Mouse (Mus musculus) kidney, embryonic 14.5 days (tissue): Measurements from ENCODE around the gene Akap6. TPM values are rescaled to one million over a fixed set of nuclear protein-coding genes. Genes with fewer than 3 reads are reported as not detected.

Experiments
- ATAC-seq: fragments of 200-750 bp; cut with Nextera tagmentation; 2 replicates; pipeline ENCODE4 v1.8.0; 2017; ENCODE audit warnings: moderate number of reproducible peaks, mild to moderate bottlenecking, moderate TSS enrichment, moderate library complexity; ENCODE audit not compliant: low FRiP score, low TSS enrichment
- H3K27ac ChIP-seq: fragments of 300-500 bp; sonication (generic); 2 replicates; pipeline ENCODE4 v1.5.1; 2014; ENCODE audit warnings: low read depth, mild to moderate bottlenecking, low read length, moderate library complexity, mixed read lengths
- H3K27me3 ChIP-seq: fragments of 300-500 bp; sonication (generic); 2 replicates; pipeline ENCODE4 v1.6.1; 2014; ENCODE audit warnings: mild to moderate bottlenecking, low read length; ENCODE audit not compliant: control insufficient read depth, insufficient read depth
- H3K36me3 ChIP-seq: fragments of 300-500 bp; sonication (generic); 2 replicates; pipeline ENCODE4 v1.6.1; 2014; ENCODE audit warnings: low read length, mixed read lengths; ENCODE audit not compliant: control insufficient read depth, insufficient read depth
- H3K4me1 ChIP-seq: fragments of 300-500 bp; sonication (generic); 2 replicates; pipeline ENCODE4 v1.6.1; 2014; ENCODE audit warnings: low read length, mixed read lengths; ENCODE audit not compliant: control insufficient read depth, insufficient read depth
- H3K4me2 ChIP-seq: fragments of 300-500 bp; sonication (generic); replicated peaks from 2 replicates; pipeline ENCODE4 v1.6.1; 2014; ENCODE audit warnings: low read depth, mild to moderate bottlenecking, low read length
- H3K4me3 ChIP-seq: fragments of 300-500 bp; sonication (generic); 2 replicates; pipeline ENCODE4 v1.5.1; 2014; ENCODE audit warnings: mild to moderate bottlenecking, low read length
- H3K9ac ChIP-seq: fragments of 300-500 bp; sonication (generic); 2 replicates; pipeline ENCODE4 v1.6.1; 2014; ENCODE audit warnings: low read depth, mild to moderate bottlenecking, low read length, moderate library complexity
- H3K9me3 ChIP-seq: fragments of 300-500 bp; sonication (generic); 2 replicates; pipeline ENCODE4 v1.6.1; 2016; ENCODE audit warnings: low read length; ENCODE audit not compliant: control insufficient read depth
- WGBS: fragments of 180-500 bp; shearing (Covaris S2); extraction: QIAGEN DNeasy Blood & Tissue Kit; methylation state at CpG from one replicate; pipeline ENCODE4 v1.1.7; 2014; 5-methylcytosine and 5-hydroxymethylcytosine counted together
- polyA plus RNA-seq: library from polyadenylated mRNA; unstranded; fragments of >200 nt; fragmentation: Nextera tagmentation; extraction: Ambion mirVana; gene quantifications from 2 replicates; pipeline ENCODE4 v1.2.1, GENCODE M21; 2014

The Akap6 gene
- polyA plus RNA-seq, 1 experiment from 2014 or later = 0.18 TPM

GRCm38 (mm10) chr12:52868000-52868624, 168.9 kb downstream of the Akap6 start:
- H3K9ac ChIP-seq = no peak overlapping the region
- H3K36me3 ChIP-seq = no peaks in the 10 kb centered on the region
- peak overlapping the region; percentile 37; the same call in 1 of the 2 replicates for H3K27ac ChIP-seq
- peaks cover 5% of the 10 kb centered on the region; the same call in 1 of the 2 replicates for H3K4me1 ChIP-seq
- whole genome bisulfite sequencing = 5% methylated on average over 8 of the region's 8 CpGs
- peak; percentile 85 for ATAC-seq
- peaks cover 5% of the 10 kb centered on the region; the same call in 1 of the 2 replicates for H3K9me3 ChIP-seq
- H3K27me3 ChIP-seq = no peaks in the 10 kb centered on the region
- H3K4me3 ChIP-seq = no peak overlapping the region
- H3K4me2 ChIP-seq = peak overlapping the region; percentile 22

- ATAC-seq = no peak
- Histone ChIP-seq H3K27ac (no peak overlapping the region), H3K4me2 (no peak overlapping the region), H3K27me3 (no peaks in the 10 kb centered on the region), H3K9ac (no peak overlapping the region), H3K4me1 (peaks cover 5% of the 10 kb centered on the region; the same call in 1 of the 2 replicates), H3K36me3 (no peaks in the 10 kb centered on the region), H3K4me3 (no peak overlapping the region), H3K9me3 (no peaks in the 10 kb centered on the region; the same call in 1 of the 2 replicates)
- 78% methylated on average over 3 of the region's 3 CpGs for WGBS
These were observed 172.4 kb downstream of the Akap6 start for GRCm38 (mm10) chr12:52871604-52872003.

GRCm38 (mm10) chr12:52874332-52874923, 175.2 kb downstream of the Akap6 start:
- H3K4me1 ChIP-seq = no peaks in the 10 kb centered on the region
- no peak for ATAC-seq
- H3K4me3 ChIP-seq = no peak overlapping the region
- no peaks in the 10 kb centered on the region for H3K27me3 ChIP-seq
- H3K4me2 ChIP-seq = no peak overlapping the region
- no peaks in the 10 kb centered on the region for H3K36me3 ChIP-seq
- no peaks in the 10 kb centered on the region for H3K9me3 ChIP-seq
- 51% methylated on average over 9 of the region's 9 CpGs for WGBS
- no peak overlapping the region for H3K9ac ChIP-seq
- H3K27ac ChIP-seq = no peak overlapping the region

DNA sequence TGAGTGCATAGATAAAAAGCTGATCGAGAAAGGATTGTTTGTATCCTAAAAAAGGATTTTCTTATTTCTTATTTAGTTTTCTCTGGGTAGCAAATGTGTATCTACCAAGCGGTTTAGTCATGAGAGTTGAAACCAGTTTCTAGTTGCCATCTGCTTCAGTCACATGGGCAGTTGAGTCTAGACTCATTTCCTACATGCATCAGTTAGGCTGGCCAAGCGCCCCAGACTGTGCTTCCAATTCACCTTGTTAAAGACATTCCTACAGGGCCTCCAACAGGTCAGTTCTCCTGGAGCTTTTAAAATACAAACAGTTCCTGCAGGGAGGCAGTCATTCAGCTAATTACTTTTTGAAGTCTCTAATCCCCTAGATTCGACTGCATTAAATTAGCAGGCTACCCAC, 176.9 kb downstream of the Akap6 start:
- H3K4me2 ChIP-seq = no peak overlapping the region
- no peak overlapping the region for H3K27ac ChIP-seq
- no peak for ATAC-seq
- no peaks in the 10 kb centered on the region for H3K27me3 ChIP-seq
- WGBS = 62% methylated on average over 4 of the region's 4 CpGs
- H3K4me3 ChIP-seq = no peak overlapping the region
- H3K36me3 ChIP-seq = no peaks in the 10 kb centered on the region
- no peaks in the 10 kb centered on the region for H3K9me3 ChIP-seq
- no peaks in the 10 kb centered on the region for H3K4me1 ChIP-seq
- H3K9ac ChIP-seq = no peak overlapping the region

- H3K4me1 ChIP-seq = no peaks in the 10 kb centered on the region
- no peak for ATAC-seq
- WGBS = 91% methylated on average over 8 of the region's 8 CpGs
These were observed 178.0 kb downstream of the Akap6 start for GRCm38 (mm10) chr12:52876978-52877769.

DNA sequence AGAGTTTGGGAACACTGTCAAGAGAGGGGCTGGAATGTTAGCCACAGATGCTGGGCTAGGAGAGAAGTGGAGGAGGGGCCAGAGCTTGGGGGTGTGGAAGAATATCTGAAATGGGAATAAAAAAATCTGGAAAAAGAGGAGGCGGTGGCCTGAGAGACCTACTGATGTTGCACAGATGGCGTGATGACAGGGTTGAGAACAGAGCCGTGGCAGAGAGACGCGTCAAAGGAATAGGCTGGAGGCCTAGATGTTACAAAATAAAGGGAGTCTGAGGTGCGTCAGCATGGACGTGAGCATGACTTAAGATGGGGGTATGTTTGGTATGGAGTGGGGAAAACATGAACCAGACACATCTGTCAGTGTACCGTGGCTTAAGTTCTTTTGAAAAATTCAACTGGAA, 180.1 kb downstream of the Akap6 start:
- ATAC-seq = no peak
- no peak overlapping the region for H3K27ac ChIP-seq
- WGBS = 76% methylated on average over 8 of the region's 8 CpGs

More at GRCm38 (mm10) chr12:52876978-52877769, 178.0 kb downstream of the Akap6 start:
- Histone ChIP-seq H3K36me3 (no peaks in the 10 kb centered on the region), H3K4me2 (no peak overlapping the region), H3K9me3 (no peaks in the 10 kb centered on the region), H3K4me3 (no peak overlapping the region), H3K9ac (no peak overlapping the region), H3K27ac (no peak overlapping the region), H3K27me3 (no peaks in the 10 kb centered on the region)

DNA sequence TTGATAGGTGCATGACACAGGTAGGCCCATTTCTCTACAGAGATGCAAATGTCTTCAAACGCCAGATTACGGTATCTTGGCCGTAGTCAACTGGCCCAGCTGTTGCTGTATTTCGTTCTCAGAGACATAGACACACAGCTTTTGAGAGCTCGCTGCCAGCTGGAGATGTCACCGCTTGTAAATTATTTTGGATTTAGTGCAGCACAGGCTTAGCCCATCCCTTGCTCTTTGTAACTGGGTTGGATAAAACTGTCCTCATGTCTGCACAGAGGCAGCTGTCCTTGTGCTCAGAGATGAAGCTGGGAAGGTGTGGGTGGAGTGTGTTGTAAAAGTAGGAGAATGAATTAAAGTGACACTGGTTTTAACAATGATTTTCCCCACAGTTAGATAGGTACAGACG, 193.3 kb downstream of the Akap6 start:
- H3K4me3 ChIP-seq = no peak overlapping the region
- no peak overlapping the region for H3K27ac ChIP-seq
- no peaks in the 10 kb centered on the region for H3K4me1 ChIP-seq
- WGBS = 74% methylated on average over 7 of the region's 7 CpGs
- no peak overlapping the region for H3K4me2 ChIP-seq
- H3K9me3 ChIP-seq = no peaks in the 10 kb centered on the region
- no peak overlapping the region for H3K9ac ChIP-seq
- no peaks in the 10 kb centered on the region for H3K36me3 ChIP-seq
- 0 out of 2 replicates have a peak, but pooled peaks have one; percentile 28 for ATAC-seq
- no peaks in the 10 kb centered on the region for H3K27me3 ChIP-seq

More for the DNA sequence above, 180.1 kb downstream of the Akap6 start:
- Histone ChIP-seq H3K27me3 (no peaks in the 10 kb centered on the region), H3K9me3 (no peaks in the 10 kb centered on the region), H3K4me2 (no peak overlapping the region), H3K4me1 (no peaks in the 10 kb centered on the region), H3K36me3 (no peaks in the 10 kb centered on the region), H3K4me3 (no peak overlapping the region), H3K9ac (no peak overlapping the region)

DNA sequence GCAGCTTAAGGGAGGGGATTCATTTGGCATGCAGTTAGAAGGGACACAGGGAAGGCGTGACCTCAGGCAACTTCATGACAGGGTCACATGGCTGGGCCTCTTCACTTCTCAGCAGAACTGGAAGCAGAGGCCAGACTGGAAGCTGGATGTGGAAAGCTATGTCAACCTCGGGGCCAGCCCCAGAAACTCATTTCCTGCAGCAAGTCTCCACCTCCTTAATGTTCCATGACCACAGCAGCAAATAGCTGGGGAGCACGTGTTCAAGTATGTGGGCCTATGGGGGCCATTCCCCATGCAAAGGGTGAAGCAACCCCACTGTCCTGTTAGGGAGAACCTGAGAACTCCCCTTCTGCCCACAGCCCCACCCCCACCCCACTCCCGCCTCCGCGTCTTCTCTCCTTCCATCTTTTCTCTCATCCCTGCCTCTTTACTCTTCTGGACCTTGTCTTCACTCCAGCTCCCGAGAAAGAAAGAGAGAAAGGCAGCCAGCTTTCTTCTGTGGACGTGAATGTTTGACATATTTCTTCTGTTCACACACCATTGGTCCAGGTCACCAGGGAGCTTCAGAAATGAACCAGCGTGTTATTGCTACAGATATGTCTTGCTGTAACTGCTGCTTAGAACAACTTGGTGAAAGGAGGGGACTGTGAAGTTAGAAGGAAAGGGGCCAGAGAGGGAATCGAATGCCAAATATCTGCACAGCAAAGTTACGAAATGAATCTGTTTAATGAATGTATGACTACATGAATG, 194.6 kb downstream of the Akap6 start:
- Histone ChIP-seq H3K36me3 (no peaks in the 10 kb centered on the region), H3K9me3 (no peaks in the 10 kb centered on the region), H3K4me2 (no peak overlapping the region), H3K27me3 (no peaks in the 10 kb centered on the region), H3K4me1 (no peaks in the 10 kb centered on the region), H3K9ac (no peak overlapping the region), H3K4me3 (no peak overlapping the region), H3K27ac (no peak overlapping the region)
- WGBS = 65% methylated on average over 11 of the region's 11 CpGs
- ATAC-seq = no peak
